Mouse (Mus musculus) ES-E14 (cell line): ENCODE measurements at regions not wholly inside any gene's neighbourhood (a gene's known extent, or its start where the extent isn't known, plus 50 kb on each side); places are given as distances from the start of the nearest gene placed in this dataset.

Experiments used
- DNase-seq: peaks from one replicate; pipeline ENCODE4 v3.0.0-alpha.2; 2013; ENCODE audit warnings: low read depth, low spot score
- H3K27ac ChIP-seq: 2 replicates; pipeline ENCODE4 v1.5.1; 2012; ENCODE audit warnings: low read depth, mild to moderate bottlenecking, low read length, moderate library complexity, mixed read lengths; ENCODE audit not compliant: poor library complexity, insufficient read depth, severe bottlenecking
- H3K36me3 ChIP-seq: 2 replicates; pipeline ENCODE4 v1.6.1; 2012; ENCODE audit warnings: mild to moderate bottlenecking, low read length, moderate library complexity, mixed read lengths; ENCODE audit not compliant: control insufficient read depth, poor library complexity, insufficient read depth, severe bottlenecking
- H3K4me1 ChIP-seq, 2 experiments: fragments of 150-350 bp in 1 of 2; sonication (generic) in 1 of 2; 2 replicates each; pipeline ENCODE4 v1.6.1; 2012; ENCODE audit warnings: low read length in 2 of 2, mild to moderate bottlenecking in 1 of 2, mixed read lengths in 1 of 2; ENCODE audit not compliant: control insufficient read depth in 2 of 2, insufficient read depth in 2 of 2, poor library complexity in 1 of 2
- H3K4me3 ChIP-seq, 2 experiments: fragments of 150-350 bp in 1 of 2; sonication (generic) in 1 of 2; 2 replicates each; pipeline ENCODE4 v1.5.1; 2012; ENCODE audit warnings: low read length in 2 of 2, low read depth in 1 of 2, mild to moderate bottlenecking in 1 of 2, mixed read lengths in 1 of 2; ENCODE audit not compliant: insufficient read depth in 1 of 2, poor library complexity in 1 of 2, severe bottlenecking in 1 of 2
- H3K9ac ChIP-seq: 2 replicates; pipeline ENCODE4 v1.6.1; 2012; ENCODE audit warnings: low read depth, mild to moderate bottlenecking, low read length, mixed read lengths; ENCODE audit not compliant: poor library complexity, insufficient read depth, severe bottlenecking
- H3K9me3 ChIP-seq: fragments of 150-350 bp; sonication (generic); 2 replicates; pipeline ENCODE4 v1.6.1; 2012; ENCODE audit warnings: low read depth, mild to moderate bottlenecking, low read length; ENCODE audit not compliant: control insufficient read depth, insufficient read depth
- CHD2 ChIP-seq: IDR thresholded peaks from 2 replicates; pipeline ENCODE4 v1.6.1; 2014; ENCODE audit warnings: mild to moderate bottlenecking, low read depth, low read length, inconsistent platforms
- HCFC1 ChIP-seq: IDR thresholded peaks from 2 replicates; pipeline ENCODE4 v1.6.1; 2012; ENCODE audit warnings: low read length, inconsistent platforms, borderline replicate concordance; ENCODE audit not compliant: insufficient read depth
- MAFK ChIP-seq: IDR thresholded peaks from 2 replicates; pipeline ENCODE4 v1.6.1; 2014; ENCODE audit warnings: mild to moderate bottlenecking, low read depth, low read length, inconsistent platforms; ENCODE audit not compliant: insufficient read depth
- ZC3H11A ChIP-seq: IDR thresholded peaks from 2 replicates; pipeline ENCODE4 v1.6.1; 2012; ENCODE audit warnings: low read depth, mild to moderate bottlenecking, inconsistent platforms, low read length, borderline replicate concordance
- ZNF384 ChIP-seq: IDR thresholded peaks from 2 replicates; pipeline ENCODE4 v1.6.1; 2012; ENCODE audit warnings: low read depth, low read length, inconsistent platforms
- in situ Hi-C, 2 experiments: fragments of 600-800 bp; cut with MboI; formaldehyde crosslinking; loops; one replicate each; pipeline ENCODE4 v1.15.1; 2025; ENCODE audit warnings: low sequenced_read_pairs in 2 of 2, inconsistent platforms in 1 of 2; ENCODE audit not compliant: unreplicated experiment in 2 of 2

- in situ Hi-C loops, result no loop called here
- TF ChIP-seq ZC3H11A, result no peak
- no peak for TF ChIP-seq CHD2
- no peak for TF ChIP-seq MAFK
- no peak for TF ChIP-seq ZNF384
- no peak for TF ChIP-seq HCFC1
- DNase-seq, result no peak
- H3K36me3 ChIP-seq, result no peaks in the 10 kb centered on the region
- H3K9me3 ChIP-seq, result no peaks in the 10 kb centered on the region
- no peak overlapping the region for H3K27ac ChIP-seq
- no peak overlapping the region for H3K9ac ChIP-seq
- H3K4me1 ChIP-seq, result no peaks in the 10 kb centered on the region
- no peak overlapping the region for H3K4me3 ChIP-seq
Observed at GRCm38 (mm10) chr1:108255147-108255546, 665.3 kb downstream of the Serpinb8 start.

- no peak overlapping the region for H3K27ac ChIP-seq
- H3K9ac ChIP-seq, result no peak overlapping the region
- TF ChIP-seq ZC3H11A (no peak), CHD2 (no peak), HCFC1 (no peak), ZNF384 (no peak), MAFK (0 out of 2 replicates have a peak, but pooled peaks have one; percentile 33)
- no peaks in the 10 kb centered on the region for H3K36me3 ChIP-seq
- no peaks in the 10 kb centered on the region for H3K9me3 ChIP-seq
- in situ Hi-C loops, result no loop called here
- no peak overlapping the region for H3K4me3 ChIP-seq
- no peak for DNase-seq
- no peaks in the 10 kb centered on the region for H3K4me1 ChIP-seq
Observed at GRCm38 (mm10) chr1:108259355-108259754, 669.5 kb downstream of the Serpinb8 start.

- H3K27ac ChIP-seq, result no peak overlapping the region
- H3K9ac ChIP-seq, result no peak overlapping the region
- H3K4me1 ChIP-seq, result no peaks in the 10 kb centered on the region
- no peak overlapping the region for H3K4me3 ChIP-seq
- in situ Hi-C loops, result no loop called here
- no peaks in the 10 kb centered on the region for H3K9me3 ChIP-seq
- DNase-seq, result no peak
- H3K36me3 ChIP-seq, result no peaks in the 10 kb centered on the region
- TF ChIP-seq MAFK, result no peak
- TF ChIP-seq CHD2, result no peak
- no peak for TF ChIP-seq ZNF384
- no peak for TF ChIP-seq ZC3H11A
- TF ChIP-seq HCFC1, result no peak
Observed at GRCm38 (mm10) chr1:108282099-108282498, 692.3 kb downstream of the Serpinb8 start.

- TF ChIP-seq CHD2, result no peak
- H3K9me3 ChIP-seq, result no peaks in the 10 kb centered on the region
- no peaks in the 10 kb centered on the region for H3K36me3 ChIP-seq
- H3K9ac ChIP-seq, result no peak overlapping the region
- no peak overlapping the region for H3K4me3 ChIP-seq
- DNase-seq, result no peak
- no peaks in the 10 kb centered on the region for H3K4me1 ChIP-seq
- in situ Hi-C loops, result no loop called here
- H3K27ac ChIP-seq, result no peak overlapping the region
Observed at GRCm38 (mm10) chr1:108286571-108286970, 696.8 kb downstream of the Serpinb8 start.
